Comparison of ENCODE assay signal across 20 mouse cellular contexts in the genomic region with DNA sequence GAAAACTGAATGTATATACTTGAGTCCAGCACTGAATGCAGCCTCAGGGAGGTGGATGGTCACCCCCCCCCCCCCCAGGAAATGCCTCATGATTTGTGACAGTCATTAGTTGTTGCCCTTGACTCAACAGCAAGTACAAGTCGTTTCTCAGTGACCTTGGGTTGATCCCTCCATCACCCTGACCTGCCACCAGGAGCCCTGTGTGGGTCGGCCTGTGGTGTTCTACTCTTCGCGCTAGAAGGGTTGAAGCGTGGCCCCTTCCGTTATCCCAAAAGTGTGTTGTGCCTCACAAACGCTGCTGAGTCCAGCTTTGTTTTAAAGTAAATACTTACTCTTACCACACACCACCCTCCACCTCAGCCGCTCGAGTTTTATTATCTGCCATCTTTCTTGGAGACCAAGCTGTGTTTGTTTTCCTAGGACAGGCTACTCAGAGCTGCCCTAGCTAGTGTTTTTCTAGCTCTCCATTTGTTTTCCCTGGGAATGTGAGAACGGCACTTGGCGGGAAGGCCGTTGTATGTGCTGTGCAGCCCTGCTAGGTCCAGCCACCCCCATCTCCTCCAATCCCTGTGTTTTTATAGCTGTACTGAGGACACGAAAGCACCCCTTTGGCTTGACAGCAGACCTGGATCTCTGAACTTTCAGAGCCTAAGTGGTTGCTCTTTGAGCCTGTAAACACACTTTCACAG.
DNase-seq lines count a peak whose midpoint lies in the region; ATAC-seq and TF ChIP-seq lines count a peak whose summit lies in the region.
"Had no signal": no experiment of that assay in that cellular context is flagged by ENCODE, and none has a peak within 500 bp of the region (broad histone marks: within the 10 kb centered on the region; RNA-seq: fewer than 3 reads in every experiment).

No protein-coding gene starts in this region.

- peaks cover 89% of the 10 kb centered on the region for H3K36me3 ChIP-seq in heart, embryonic 12.5 days
- no peaks in the 10 kb centered on the region for H3K36me3 ChIP-seq in embryonic facial prominence, embryonic 12.5 days
- H3K36me3 ChIP-seq in forebrain, postnatal 0 days (ENCODE audit: insufficient read depth), result peaks cover 60% of the 10 kb centered on the region

- no peak overlapping the region for H3K4me3 ChIP-seq in heart, embryonic 12.5 days
- no peak overlapping the region for H3K4me3 ChIP-seq in layer of hippocampus, adult 2 months
- H3K4me3 ChIP-seq in embryonic facial prominence, embryonic 12.5 days, result no peak overlapping the region
- no peak overlapping the region for H3K4me3 ChIP-seq in forebrain, postnatal 0 days (ENCODE audit: low read depth, low read length)
- H3K4me3 ChIP-seq: embryonic facial prominence, embryonic 15.5 days; forebrain, embryonic 10.5 days; hindbrain, embryonic 13.5 days; limb, embryonic 13.5 days; megakaryocyte, embryonic 14.5 days; stomach, embryonic 15.5 days had no signal

- no peak for DNase-seq in heart, postnatal 4 days
- DNase-seq in layer of hippocampus, adult 2 months (ENCODE audit: low spot score in 2 of 2), result no peak
- DNase-seq in layer of hippocampus, postnatal 25 days (ENCODE audit: extremely low spot score in 1 of 2, low spot score in 1 of 2), result no peak
- peak; percentile 42 for DNase-seq in embryo, embryonic 10 days (ENCODE audit: low spot score)
- no peak for DNase-seq in adrenal gland, postnatal 14 days
- DNase-seq in forebrain, postnatal 0 days, result no peak
- DNase-seq: cerebellum, postnatal 25 days; gastrocnemius, postnatal 14 days; layer of hippocampus, postnatal 36 days; thymus, adult 2 months had no signal

- H3K4me2 ChIP-seq in heart, embryonic 12.5 days, result no peak overlapping the region
- no peak overlapping the region for H3K4me2 ChIP-seq in embryonic facial prominence, embryonic 12.5 days (replicated peaks)
- no peak overlapping the region for H3K4me2 ChIP-seq in forebrain, postnatal 0 days (ENCODE audit: low read depth)
- H3K4me2 ChIP-seq: embryonic facial prominence, embryonic 15.5 days; hindbrain, embryonic 13.5 days; limb, embryonic 13.5 days; stomach, embryonic 15.5 days had no signal

- no peak for ATAC-seq in heart, embryonic 12.5 days (ENCODE audit: insufficient number of reproducible peaks, low FRiP score)
- no peak for ATAC-seq in embryonic facial prominence, embryonic 12.5 days (ENCODE audit: insufficient number of reproducible peaks, insufficient read depth, low FRiP score, low TSS enrichment)
- no peak for ATAC-seq in forebrain, postnatal 0 days
- ATAC-seq: midbrain, embryonic 16.5 days had no signal

- no peak overlapping the region for H3K9ac ChIP-seq in heart, embryonic 12.5 days
- no peak overlapping the region for H3K9ac ChIP-seq in embryonic facial prominence, embryonic 12.5 days
- H3K9ac ChIP-seq in forebrain, postnatal 0 days, result no peak overlapping the region
- H3K9ac ChIP-seq: embryonic facial prominence, embryonic 15.5 days; hindbrain, embryonic 13.5 days; limb, embryonic 13.5 days; liver, embryonic 14.5 days; stomach, embryonic 15.5 days had no signal

- TF ChIP-seq CTCF in layer of hippocampus, adult 2 months (conservative IDR thresholded peaks at IDR 0.05), result no peak
- TF ChIP-seq CTCF in forebrain, postnatal 0 days (IDR thresholded peaks at IDR 0.05; ENCODE audit: low read depth), result no peak

- peak overlapping the region; percentile 86; the same call in 1 of the 2 replicates for H3K27ac ChIP-seq in heart, embryonic 12.5 days (ENCODE audit: poor library complexity, severe bottlenecking)
- peak overlapping the region; percentile 10; the same call in 1 of the 2 replicates for H3K27ac ChIP-seq in layer of hippocampus, adult 2 months
- H3K27ac ChIP-seq in embryonic facial prominence, embryonic 12.5 days, result peak overlapping the region; percentile 46
- H3K27ac ChIP-seq in forebrain, postnatal 0 days (ENCODE audit: low read depth, low read length), result no peak overlapping the region
- H3K27ac ChIP-seq: embryonic facial prominence, embryonic 15.5 days; forebrain, embryonic 10.5 days; hindbrain, embryonic 13.5 days; limb, embryonic 13.5 days; liver, embryonic 14.5 days; stomach, embryonic 15.5 days had no signal

- 49% methylated on average over 13 of the region's 13 CpGs for WGBS in heart, embryonic 12.5 days
- 59% methylated on average over 13 of the region's 13 CpGs for WGBS in embryonic facial prominence, embryonic 12.5 days
- WGBS in forebrain, postnatal 0 days, result 87% methylated on average over 13 of the region's 13 CpGs

- peaks cover 58% of the 10 kb centered on the region for H3K4me1 ChIP-seq in heart, embryonic 12.5 days (replicated peaks)
- 0 out of 2 replicates have a peak, but pooled peaks cover 4% of the 10 kb centered on the region for H3K4me1 ChIP-seq in embryonic facial prominence, embryonic 12.5 days
- no peaks in the 10 kb centered on the region for H3K4me1 ChIP-seq in forebrain, postnatal 0 days (ENCODE audit: insufficient read depth)
- H3K4me1 ChIP-seq: hindbrain, embryonic 13.5 days; stomach, embryonic 15.5 days had no signal

- H3K27me3 ChIP-seq in heart, embryonic 12.5 days (replicated peaks), result no peaks in the 10 kb centered on the region
- H3K27me3 ChIP-seq in embryonic facial prominence, embryonic 12.5 days, result no peaks in the 10 kb centered on the region
- H3K27me3 ChIP-seq in forebrain, postnatal 0 days (ENCODE audit: insufficient read depth, low read length), result no peaks in the 10 kb centered on the region
- H3K27me3 ChIP-seq: embryonic facial prominence, embryonic 15.5 days; hindbrain, embryonic 13.5 days; limb, embryonic 13.5 days; megakaryocyte, embryonic 14.5 days; stomach, embryonic 15.5 days had no signal

- no peaks in the 10 kb centered on the region for H3K9me3 ChIP-seq in heart, embryonic 12.5 days (replicated peaks)
- H3K9me3 ChIP-seq in embryonic facial prominence, embryonic 12.5 days, result no peaks in the 10 kb centered on the region
- H3K9me3 ChIP-seq in forebrain, postnatal 0 days (ENCODE audit: low read length), result no peaks in the 10 kb centered on the region
- H3K9me3 ChIP-seq: embryonic facial prominence, embryonic 15.5 days; forebrain, embryonic 10.5 days; hindbrain, embryonic 13.5 days; limb, embryonic 13.5 days; stomach, embryonic 15.5 days had no signal
